In genomic region chr7:81864552-81864951, GRCm38 (mm10) we compare ENCODE assay signal across 27 mouse cellular contexts. TPM values are rescaled to one million over a fixed set of nuclear protein-coding genes. Genes with fewer than 3 reads are reported as not detected.
DNase-seq lines count a peak whose midpoint lies in the region; ATAC-seq and TF ChIP-seq lines count a peak whose summit lies in the region.
"Had no signal": no experiment of that assay in that cellular context is flagged by ENCODE, and none has a peak within 500 bp of the region (broad histone marks: within the 10 kb centered on the region; RNA-seq: fewer than 3 reads in every experiment).

No protein-coding gene starts in this region.

- dilution Hi-C loops in CH12.LX (cut with MboI; ENCODE audit: extremely low pct_ligation_motif_present, extremely low pct_unique_long_range_greater_than_20kb, low sequenced_read_pairs), result no loop called here

- 87% methylated on average over 6 of the region's 6 CpGs for WGBS in kidney, embryonic 15.5 days
- WGBS in lung, adult 2 months, result 84% methylated on average over 6 of the region's 6 CpGs

- no peaks in the 10 kb centered on the region for H3K36me3 ChIP-seq in CH12.LX (replicated peaks in 1 of 2; ENCODE audit: control insufficient read depth in 1 of 2, insufficient read depth in 1 of 2, low read length in 1 of 2)
- H3K36me3 ChIP-seq in splenic B cell, adult 2 months (ENCODE audit: control insufficient read depth, insufficient read depth, low read length, poor library complexity, severe bottlenecking), result peaks cover 5% of the 10 kb centered on the region
- 0 out of 2 replicates have a peak, but pooled peaks cover 2% of the 10 kb centered on the region for H3K36me3 ChIP-seq in kidney, embryonic 15.5 days
- H3K36me3 ChIP-seq: embryonic facial prominence, embryonic 12.5 days; forebrain, embryonic 12.5 days; hindbrain, embryonic 12.5 days had no signal

- H3K79me2 ChIP-seq in CH12.LX (replicated peaks; ENCODE audit: control insufficient read depth, extremely low read depth, insufficient read depth, poor library complexity, severe bottlenecking), result no peaks in the 10 kb centered on the region

- no peak overlapping the region for H3K4me3 ChIP-seq in CH12.LX (replicated peaks in 1 of 3; ENCODE audit: low read depth in 2 of 3, low read length in 2 of 3, poor library complexity in 1 of 3)
- H3K4me3 ChIP-seq in kidney, embryonic 15.5 days (replicated peaks), result no peak overlapping the region
- no peak overlapping the region for H3K4me3 ChIP-seq in lung, adult 2 months (replicated peaks; ENCODE audit: extremely low read depth, low read depth, low read length)
- H3K4me3 ChIP-seq: embryonic facial prominence, embryonic 12.5 days; forebrain, embryonic 12.5 days; hindbrain, embryonic 12.5 days had no signal

- TF ChIP-seq POLR2A in CH12.LX (IDR thresholded peaks at IDR 0.05; ENCODE audit: low read depth, low read length), result no peak
- TF ChIP-seq POLR2A in lung, adult 2 months (IDR thresholded peaks at IDR 0.05; ENCODE audit: borderline replicate concordance, extremely low read depth, low read depth, low read length), result no peak

- peak; percentile 1 for DNase-seq in kidney, postnatal 10 days
- no peak for DNase-seq in kidney, postnatal 4 days
- DNase-seq in CH12.LX (ENCODE audit: extremely low read depth) (peak; percentile 41), adipocyte (ENCODE audit: low spot score) (peak; percentile 13)
- DNase-seq in splenic B cell, adult 2 months (ENCODE audit: low read depth, low spot score), result peak; percentile 56
- no peak for DNase-seq in lung, adult 2 months
- DNase-seq: adrenal gland, postnatal 10 days; cerebellum, adult 11-12 months; cerebellum, adult 9-10 months; cerebellum, postnatal 25 days; gastrocnemius, postnatal 25 days; heart, postnatal 10 days; heart, postnatal 4 days had no signal

- H3K9me3 ChIP-seq in CH12.LX (replicated peaks; ENCODE audit: low read length), result no peaks in the 10 kb centered on the region
- H3K9me3 ChIP-seq in kidney, embryonic 15.5 days (replicated peaks), result no peaks in the 10 kb centered on the region
- H3K9me3 ChIP-seq: embryonic facial prominence, embryonic 12.5 days; forebrain, embryonic 12.5 days; hindbrain, embryonic 12.5 days had no signal

- TF ChIP-seq CTCF in CH12.LX (conservative IDR thresholded peaks at IDR 0.05 in 1 of 2, IDR thresholded peaks at IDR 0.05 in 1 of 2; ENCODE audit: low read depth in 2 of 2, low read length in 2 of 2), result no peak
- no peak for TF ChIP-seq CTCF in lung, adult 2 months (IDR thresholded peaks at IDR 0.05; ENCODE audit: insufficient read depth, low read length)

- ATAC-seq in kidney, embryonic 15.5 days (replicated peaks; ENCODE audit: low FRiP score), result no peak
- ATAC-seq: forebrain, embryonic 16.5 days; hindbrain, embryonic 16.5 days had no signal

- no peak for TF ChIP-seq RAD21 in CH12.LX (IDR thresholded peaks at IDR 0.05; ENCODE audit: low read depth, low read length)

- H3K4me1 ChIP-seq in CH12.LX (ENCODE audit: control insufficient read depth in 1 of 2, insufficient read depth in 2 of 2), result peaks cover 18 to 61% of the 10 kb centered on the region in 2 experiments
- H3K4me1 ChIP-seq in kidney, embryonic 15.5 days, result peaks cover 20% of the 10 kb centered on the region
- H3K4me1 ChIP-seq in lung, adult 2 months (ENCODE audit: control insufficient read depth, insufficient read depth, low read length), result peaks cover 13% of the 10 kb centered on the region; the same call in 1 of the 2 replicates

- H3K9ac ChIP-seq in CH12.LX (ENCODE audit: insufficient read depth, low read depth), result no peak overlapping the region
- no peak overlapping the region for H3K9ac ChIP-seq in kidney, embryonic 15.5 days
- H3K9ac ChIP-seq: embryonic facial prominence, embryonic 12.5 days; forebrain, embryonic 12.5 days; hindbrain, embryonic 12.5 days had no signal

- TF ChIP-seq EP300 in CH12.LX (IDR thresholded peaks at IDR 0.05; ENCODE audit: low read length), result peak; percentile 84

- H3K27ac ChIP-seq in CH12.LX (ENCODE audit: insufficient read depth, low read depth), result no peak overlapping the region
- no peak overlapping the region for H3K27ac ChIP-seq in kidney, embryonic 15.5 days
- H3K27ac ChIP-seq: embryonic facial prominence, embryonic 12.5 days; forebrain, embryonic 12.5 days; hindbrain, embryonic 12.5 days had no signal

- peaks cover 1% of the 10 kb centered on the region for H3K27me3 ChIP-seq in CH12.LX (replicated peaks)
- no peaks in the 10 kb centered on the region for H3K27me3 ChIP-seq in splenic B cell, adult 2 months (ENCODE audit: control insufficient read depth, insufficient read depth, low read length, poor library complexity, severe bottlenecking)
- H3K27me3 ChIP-seq in kidney, embryonic 15.5 days, result peaks cover 9% of the 10 kb centered on the region

- in situ Hi-C loops in CH12.LX (cut with MboI; ENCODE audit: low pct_ligation_motif_present, low pct_unique_long_range_greater_than_20kb, low sequenced_read_pairs), result no loop called here

- H3K4me2 ChIP-seq in CH12.LX (ENCODE audit: insufficient read depth, low read depth, poor library complexity, severe bottlenecking), result 0 out of 2 replicates have a peak overlapping the region, but pooled peaks have one; percentile 19
- H3K4me2 ChIP-seq in kidney, embryonic 15.5 days, result no peak overlapping the region
- H3K4me2 ChIP-seq: embryonic facial prominence, embryonic 12.5 days; forebrain, embryonic 12.5 days; hindbrain, embryonic 12.5 days had no signal

TF ChIP-seq in CH12.LX, 34 proteins besides CTCF, POLR2A, EP300 and RAD21:
- TF ChIP-seq JUND (conservative IDR thresholded peaks at IDR 0.05; ENCODE audit: low read depth, low read length) (no peak; the same call in 1 of the 2 replicates), TBP (conservative IDR thresholded peaks at IDR 0.05; ENCODE audit: low read depth, low read length) (no peak), RCOR1 (conservative IDR thresholded peaks at IDR 0.05; ENCODE audit: low read depth, low read length) (peak; percentile 75; the same call in 1 of the 2 replicates), MAZ (IDR thresholded peaks at IDR 0.05; ENCODE audit: low read depth, low read length) (no peak), POLR2AphosphoS2 (IDR thresholded peaks at IDR 0.05; ENCODE audit: low read depth, low read length) (no peak), ZKSCAN1 (IDR thresholded peaks at IDR 0.05; ENCODE audit: borderline replicate concordance, low read depth, low read length) (peak; percentile 49; the same call in 1 of the 2 replicates), MXI1 (IDR thresholded peaks at IDR 0.05; ENCODE audit: low read depth, low read length) (0 out of 2 replicates have a peak, but pooled peaks have one; percentile 33), KAT2A (IDR thresholded peaks at IDR 0.05; ENCODE audit: insufficient replicate concordance, low read length) (no peak), NRF1 (IDR thresholded peaks at IDR 0.05; ENCODE audit: low read depth, low read length) (no peak), MEF2A (IDR thresholded peaks at IDR 0.05; ENCODE audit: borderline replicate concordance, low read depth, low read length) (peak; percentile 41; the same call in 1 of the 2 replicates), HCFC1 (IDR thresholded peaks at IDR 0.05; ENCODE audit: low read depth, low read length) (0 out of 2 replicates have a peak, but pooled peaks have one; percentile 27), ETS1 (conservative IDR thresholded peaks at IDR 0.05; ENCODE audit: low read depth, low read length) (peak; percentile 97), IRF4 (IDR thresholded peaks at IDR 0.05; ENCODE audit: low read depth, low read length) (peak; percentile 96), ZNF384 (IDR thresholded peaks at IDR 0.05; ENCODE audit: low read depth, low read length) (peak; percentile 93), MAFK (IDR thresholded peaks at IDR 0.05; ENCODE audit: insufficient replicate concordance, low read length) (no peak), ZC3H11A (IDR thresholded peaks at IDR 0.05; ENCODE audit: low read depth, low read length) (no peak), SIN3A (IDR thresholded peaks at IDR 0.05; ENCODE audit: low read length) (peak; percentile 36; the same call in 1 of the 2 replicates), BHLHE40 (IDR thresholded peaks at IDR 0.05; ENCODE audit: low read depth, low read length) (peak; percentile 29; the same call in 1 of the 2 replicates), GABPA (IDR thresholded peaks at IDR 0.05; ENCODE audit: insufficient replicate concordance, low read depth, low read length) (no peak), ELF1 (IDR thresholded peaks at IDR 0.05; ENCODE audit: low read depth, low read length) (no peak), SMC3 (IDR thresholded peaks at IDR 0.05; ENCODE audit: low read depth, low read length) (no peak), CHD2 (IDR thresholded peaks at IDR 0.05; ENCODE audit: low read length) (no peak), TCF12 (IDR thresholded peaks at IDR 0.05; ENCODE audit: low read depth, low read length) (peak; percentile 53)

RNA-seq across cellular contexts. Expression of gene Tm6sf1, which starts 5.8 kb away (rescaled TPM):
- total RNA-seq in CH12.LX (2012; rRNA removed) (0.59 and 0.93 TPM in 2 replicates), CH12.LX (2014; rRNA removed) (0.28 and 0.54 TPM in 2 replicates)
- polyA plus RNA-seq in CH12.LX (2012; ENCODE audit: insufficient read length, low read depth), result 0.57 and 0.68 TPM in 2 replicates
- polyA plus RNA-seq in kidney, embryonic 15.5 days (2015; fragmentation: Nextera tagmentation; extraction: Ambion mirVana), result 13.5 and 14.5 TPM in 2 replicates
- polyA plus RNA-seq in lung, adult 2 months (2012; rRNA removed), result 74.5 and 82.3 TPM in 2 replicates

RNA-seq across cellular contexts. Expression of gene Gm10160, which starts 9.0 kb away (rescaled TPM):
- not detected in 2 replicates for total RNA-seq in CH12.LX (2012; rRNA removed)
- not detected in 2 replicates for total RNA-seq in CH12.LX (2014; rRNA removed)
- not detected in 2 replicates for polyA plus RNA-seq in CH12.LX (2012; ENCODE audit: insufficient read length, low read depth)
- polyA plus RNA-seq in kidney, embryonic 15.5 days (2015; fragmentation: Nextera tagmentation; extraction: Ambion mirVana), result not detected in 2 replicates
- not detected in 2 replicates for polyA plus RNA-seq in lung, adult 2 months (2012; rRNA removed)
- total RNA-seq: adrenal gland, postnatal 10 days; adrenal gland, postnatal 4 days; ES-E14; gastrocnemius, postnatal 25 days; granulocyte monocyte progenitor cell, adult 5-6 weeks; heart, postnatal 10 days; heart, postnatal 4 days had no signal
- polyA plus RNA-seq: brain, embryonic 14.5 days; cortical plate, adult 2 months; embryonic facial prominence, embryonic 12.5 days; forebrain, embryonic 12.5 days; forebrain, embryonic 16.5 days; frontal cortex, adult 2 months; heart, embryonic 14.5 days; hindbrain, embryonic 12.5 days; hindbrain, embryonic 16.5 days; intestine, embryonic 14.5 days had no signal

RNA-seq across cellular contexts. Expression of gene Btbd1, which starts 35.3 kb away (rescaled TPM):
- total RNA-seq in CH12.LX (2012; rRNA removed), result 45.8 and 48.0 TPM in 2 replicates
- total RNA-seq in CH12.LX (2014; rRNA removed), result 67.1 and 79.3 TPM in 2 replicates
- polyA plus RNA-seq in CH12.LX (2012; ENCODE audit: insufficient read length, low read depth), result 88.8 and 101 TPM in 2 replicates
- 62.3 and 67.3 TPM in 2 replicates for polyA plus RNA-seq in kidney, embryonic 15.5 days (2015; fragmentation: Nextera tagmentation; extraction: Ambion mirVana)
- polyA plus RNA-seq in lung, adult 2 months (2012; rRNA removed), result 27.4 and 28.7 TPM in 2 replicates

Comparison
In these comparisons a context has a peak if more than half of its experiments do, and no peak if none do; other contexts are left out.
1. DNase-seq: peak in kidney, postnatal 10 days (single experiment), CH12.LX (single experiment), adipocyte (single experiment) and splenic B cell, adult 2 months (single experiment); none in kidney, postnatal 4 days (0 of 2) and lung, adult 2 months (single experiment).